Mouse (Mus musculus) hindbrain, embryonic 15.5 days (tissue): ENCODE measurements around the gene Ccdc157. TPM values are rescaled to one million over a fixed set of nuclear protein-coding genes. Genes with fewer than 3 reads are reported as not detected.

Source experiments
- ATAC-seq: fragments of 200-750 bp; cut with Nextera tagmentation; 2 replicates; pipeline ENCODE4 v1.8.0; 2017; ENCODE audit warnings: low read depth, moderate number of reproducible peaks, moderate TSS enrichment; ENCODE audit not compliant: low FRiP score
- H3K27ac ChIP-seq: fragments of 300-500 bp; sonication (generic); replicated peaks from 2 replicates; pipeline ENCODE4 v1.5.1; 2015; ENCODE audit warnings: mild to moderate bottlenecking, inconsistent platforms
- H3K27me3 ChIP-seq: fragments of 300-500 bp; sonication (generic); 2 replicates; pipeline ENCODE4 v1.6.1; 2015; ENCODE audit warnings: control low read depth, inconsistent platforms
- H3K36me3 ChIP-seq: fragments of 300-500 bp; sonication (generic); 2 replicates; pipeline ENCODE4 v1.6.1; 2015; ENCODE audit warnings: control low read depth, inconsistent platforms
- H3K4me1 ChIP-seq: fragments of 300-500 bp; sonication (generic); replicated peaks from 2 replicates; pipeline ENCODE4 v1.6.1; 2015; ENCODE audit warnings: control low read depth, inconsistent platforms
- H3K4me2 ChIP-seq: fragments of 300-500 bp; sonication (generic); 2 replicates; pipeline ENCODE4 v1.6.1; 2015; ENCODE audit warnings: moderate library complexity, mild to moderate bottlenecking, inconsistent platforms
- H3K4me3 ChIP-seq: fragments of 300-500 bp; sonication (generic); 2 replicates; pipeline ENCODE4 v1.5.1; 2015; ENCODE audit warnings: mild to moderate bottlenecking, inconsistent platforms
- H3K9ac ChIP-seq: fragments of 300-500 bp; sonication (generic); 2 replicates; pipeline ENCODE4 v1.6.1; 2015; ENCODE audit warnings: inconsistent platforms
- H3K9me3 ChIP-seq: fragments of 300-500 bp; sonication (generic); 2 replicates; pipeline ENCODE4 v1.6.1; 2016; ENCODE audit warnings: control low read depth, inconsistent platforms
- WGBS: fragments of 180-500 bp; shearing (Covaris S2); methylation state at CpG from one replicate; pipeline ENCODE4 v1.1.7; 2015; 5-methylcytosine and 5-hydroxymethylcytosine counted together
- polyA plus RNA-seq: library from polyadenylated mRNA; unstranded; fragments of >200 nt; fragmentation: Nextera tagmentation; extraction: Ambion mirVana; gene quantifications from 2 replicates; pipeline ENCODE4 v1.2.1, GENCODE M21; 2015

The Ccdc157 gene
- 8.3 and 10.0 TPM in 2 replicates for polyA plus RNA-seq

DNA sequence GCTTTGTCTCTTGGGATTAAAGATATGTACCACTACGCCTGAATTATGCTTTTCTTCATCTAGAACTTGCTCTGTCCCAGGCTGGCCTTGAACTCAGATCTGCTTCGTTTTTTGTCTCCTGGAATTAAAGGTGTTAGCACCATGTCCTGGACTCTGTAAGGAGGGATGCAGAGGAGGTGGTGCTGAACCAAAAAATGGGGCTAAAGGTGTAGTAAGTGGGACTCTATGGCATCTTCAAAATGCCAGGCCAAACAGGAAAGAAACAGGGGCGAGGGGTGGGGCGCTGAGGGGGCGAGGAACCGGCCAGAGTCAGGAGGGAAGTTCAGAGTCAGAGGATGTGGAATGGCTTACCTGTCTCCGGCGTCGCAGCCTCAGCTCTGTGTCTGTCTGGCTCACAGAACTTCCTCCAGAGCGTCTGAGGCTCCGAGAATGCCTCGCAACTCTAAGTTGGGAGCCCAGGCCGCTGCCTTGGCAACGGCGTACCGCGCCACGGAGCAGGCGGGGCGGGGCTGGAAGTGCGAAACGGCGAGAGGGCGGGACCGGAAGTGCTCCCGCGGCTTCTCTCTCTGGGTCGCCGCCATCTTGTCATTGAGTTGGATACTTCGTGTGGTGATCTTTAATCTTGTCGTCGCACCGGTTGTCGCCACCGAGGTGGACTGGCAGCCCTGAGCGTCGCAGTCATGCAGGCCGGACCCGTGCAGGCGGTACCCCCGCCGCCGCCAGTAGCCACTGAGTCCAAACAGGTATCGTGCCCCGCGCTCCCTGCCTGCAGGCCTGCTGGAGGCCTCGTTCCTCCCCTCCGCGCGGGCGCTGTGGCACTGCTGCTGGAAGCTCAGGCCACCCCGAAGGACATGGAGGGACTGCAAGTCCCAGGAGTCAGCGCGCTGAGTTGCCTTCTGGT is at the start of gene Ccdc157, which contains the start of gene Sf3a1:
TSS of gene Ccdc157 (minus strand) at position 486 of the 901 bp plus-strand sequence.
TSS of gene Sf3a1 (plus strand) at position 543 of the 901 bp plus-strand sequence.
- WGBS, result 1% methylated on average over 54 of the region's 54 CpGs
- Histone ChIP-seq H3K9ac (peak within 1 kb of the TSS; percentile 67), H3K4me2 (peak within 1 kb of the TSS; percentile 91), H3K27ac (peak within 1 kb of the TSS; percentile 91), H3K36me3 (peaks cover 27% of the 10 kb centered on the region), H3K4me1 (peaks cover 60% of the 10 kb centered on the region), H3K27me3 (no peaks in the 10 kb centered on the region), H3K9me3 (no peaks in the 10 kb centered on the region), H3K4me3 (peak within 1 kb of the TSS; percentile 67)
- peak; percentile 98 for ATAC-seq

GRCm38 (mm10) chr11:4209556-4209955 is 49.5 kb upstream of the Ccdc157 start:
- Histone ChIP-seq H3K4me3 (no peak overlapping the region), H3K27ac (no peak overlapping the region), H3K9ac (no peak overlapping the region), H3K36me3 (peaks cover 65% of the 10 kb centered on the region), H3K4me1 (no peaks in the 10 kb centered on the region), H3K4me2 (no peak overlapping the region), H3K9me3 (no peaks in the 10 kb centered on the region), H3K27me3 (no peaks in the 10 kb centered on the region)
- no peak for ATAC-seq
- WGBS, result 79% methylated on average over 5 of the region's 5 CpGs

- Histone ChIP-seq H3K36me3 (peaks cover 50% of the 10 kb centered on the region), H3K4me3 (no peak overlapping the region), H3K9me3 (no peaks in the 10 kb centered on the region), H3K27me3 (no peaks in the 10 kb centered on the region), H3K4me1 (no peaks in the 10 kb centered on the region), H3K27ac (no peak overlapping the region), H3K9ac (no peak overlapping the region), H3K4me2 (no peak overlapping the region)
- ATAC-seq, result no peak
- 96% methylated on average over 9 of the region's 9 CpGs for WGBS
These were observed 47.6 kb upstream of the Ccdc157 start for GRCm38 (mm10) chr11:4207655-4208054.

- Histone ChIP-seq H3K27ac (no peak overlapping the region), H3K4me2 (no peak overlapping the region), H3K36me3 (peaks cover 47% of the 10 kb centered on the region), H3K4me3 (no peak overlapping the region), H3K4me1 (no peaks in the 10 kb centered on the region), H3K9me3 (no peaks in the 10 kb centered on the region), H3K27me3 (no peaks in the 10 kb centered on the region), H3K9ac (no peak overlapping the region)
- ATAC-seq, result no peak
- 85% methylated on average over 6 of the region's 6 CpGs for WGBS
These were observed 46.5 kb upstream of the Ccdc157 start for GRCm38 (mm10) chr11:4206563-4206962.

GRCm38 (mm10) chr11:4205951-4206350 is 45.9 kb upstream of the Ccdc157 start:
- Histone ChIP-seq H3K27ac (no peak overlapping the region), H3K27me3 (no peaks in the 10 kb centered on the region), H3K9ac (no peak overlapping the region), H3K4me2 (no peak overlapping the region), H3K9me3 (no peaks in the 10 kb centered on the region), H3K4me1 (no peaks in the 10 kb centered on the region), H3K36me3 (peaks cover 42% of the 10 kb centered on the region), H3K4me3 (no peak overlapping the region)
- ATAC-seq, result no peak
- WGBS, result 91% methylated on average over 7 of the region's 7 CpGs

- no peaks in the 10 kb centered on the region for H3K27me3 ChIP-seq
- 92% methylated on average over 5 of the region's 5 CpGs for WGBS
- H3K4me1 ChIP-seq, result no peaks in the 10 kb centered on the region
- no peak for ATAC-seq
- no peak overlapping the region for H3K9ac ChIP-seq
- H3K9me3 ChIP-seq, result no peaks in the 10 kb centered on the region
- no peak overlapping the region for H3K4me3 ChIP-seq
- peaks cover 36% of the 10 kb centered on the region for H3K36me3 ChIP-seq
- H3K27ac ChIP-seq, result no peak overlapping the region
- H3K4me2 ChIP-seq, result no peak overlapping the region
These were observed 45.1 kb upstream of the Ccdc157 start for GRCm38 (mm10) chr11:4205097-4205655.

DNA sequence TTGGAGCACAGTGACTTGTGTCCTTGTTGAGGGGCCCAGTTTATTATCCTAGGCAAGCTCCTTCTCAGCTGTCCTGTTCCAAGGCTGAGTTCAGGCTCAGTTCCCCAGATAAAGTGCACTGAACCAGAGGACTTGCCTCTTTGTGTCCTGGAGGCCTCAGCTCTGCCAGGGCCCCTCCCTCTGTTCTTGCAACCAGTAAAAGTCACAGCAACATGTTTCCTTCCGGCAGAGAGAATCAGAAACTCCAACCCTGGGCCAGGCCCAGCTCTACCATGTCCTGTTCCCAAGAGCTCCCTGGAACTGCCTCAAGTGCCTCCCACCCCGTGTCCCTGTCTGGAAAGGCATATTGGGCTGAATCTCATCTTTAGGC is 43.6 kb upstream of the Ccdc157 start:
- WGBS, result 43% methylated on average over 2 of the region's 2 CpGs
- H3K4me2 ChIP-seq, result no peak overlapping the region
- H3K4me3 ChIP-seq, result no peak overlapping the region
- peaks cover 21% of the 10 kb centered on the region for H3K36me3 ChIP-seq
- no peak overlapping the region; the same call in 1 of the 2 replicates for H3K27ac ChIP-seq
- no peaks in the 10 kb centered on the region for H3K27me3 ChIP-seq
- no peak overlapping the region for H3K9ac ChIP-seq
- no peak for ATAC-seq
- H3K9me3 ChIP-seq, result no peaks in the 10 kb centered on the region
- no peaks in the 10 kb centered on the region for H3K4me1 ChIP-seq

GRCm38 (mm10) chr11:4202995-4203704 is 43.1 kb upstream of the Ccdc157 start:
- no peak overlapping the region for H3K4me3 ChIP-seq
- no peak overlapping the region for H3K9ac ChIP-seq
- H3K27ac ChIP-seq, result no peak overlapping the region
- peaks cover 17% of the 10 kb centered on the region for H3K36me3 ChIP-seq
- no peaks in the 10 kb centered on the region for H3K27me3 ChIP-seq
- H3K4me2 ChIP-seq, result no peak overlapping the region
- no peak for ATAC-seq
- no peaks in the 10 kb centered on the region for H3K9me3 ChIP-seq
- 79% methylated on average over 12 of the region's 12 CpGs for WGBS
- no peaks in the 10 kb centered on the region for H3K4me1 ChIP-seq

DNA sequence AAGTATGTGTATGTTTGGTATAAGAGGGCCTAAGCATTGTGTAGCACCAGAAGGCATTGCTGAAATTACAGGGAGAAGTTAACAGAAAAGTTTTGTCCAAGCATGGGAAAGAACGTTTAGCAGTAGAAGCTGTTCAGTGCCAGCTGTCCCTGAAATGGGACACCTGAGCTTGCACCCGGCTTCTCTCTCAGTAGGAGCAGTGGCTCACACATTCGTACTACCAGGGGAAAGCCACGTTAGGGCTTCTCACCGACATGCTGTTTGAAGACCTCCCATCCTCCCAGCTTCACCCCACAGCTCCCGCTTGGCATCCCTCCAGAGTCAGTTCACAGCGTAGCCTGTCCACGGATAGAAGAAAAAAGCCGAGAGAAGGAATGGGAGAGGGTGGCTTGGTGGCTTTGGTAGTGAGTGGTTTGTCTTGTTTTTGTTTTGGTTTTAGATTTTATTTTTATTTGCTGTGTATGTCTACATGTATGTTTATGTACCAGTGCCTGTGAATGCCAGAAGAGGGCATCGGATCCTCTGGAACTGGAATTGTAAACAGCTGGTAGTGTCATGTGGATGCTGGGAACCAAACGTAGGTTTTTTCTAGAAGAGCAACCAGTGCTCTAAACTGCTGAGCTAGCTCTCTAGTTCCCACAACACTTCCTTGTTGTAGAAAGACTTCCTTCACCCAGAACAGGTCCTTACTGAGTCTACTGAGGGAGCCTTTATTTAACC is 42.0 kb upstream of the Ccdc157 start:
- Histone ChIP-seq H3K27me3 (no peaks in the 10 kb centered on the region), H3K4me1 (no peaks in the 10 kb centered on the region), H3K4me2 (no peak overlapping the region), H3K4me3 (no peak overlapping the region), H3K27ac (no peak overlapping the region), H3K36me3 (peaks cover 10% of the 10 kb centered on the region), H3K9ac (no peak overlapping the region), H3K9me3 (no peaks in the 10 kb centered on the region)
- ATAC-seq, result no peak
- 76% methylated on average over 11 of the region's 11 CpGs for WGBS

GRCm38 (mm10) chr11:4197691-4198090 is 37.6 kb upstream of the Ccdc157 start:
- Histone ChIP-seq H3K27me3 (no peaks in the 10 kb centered on the region), H3K27ac (no peak overlapping the region), H3K4me1 (no peaks in the 10 kb centered on the region), H3K9me3 (no peaks in the 10 kb centered on the region), H3K36me3 (no peaks in the 10 kb centered on the region), H3K9ac (no peak overlapping the region), H3K4me3 (no peak overlapping the region), H3K4me2 (no peak overlapping the region)
- 60% methylated on average over 1 of the region's 1 CpGs for WGBS
- 0 out of 2 replicates have a peak, but pooled peaks have one; percentile 34 for ATAC-seq

DNA sequence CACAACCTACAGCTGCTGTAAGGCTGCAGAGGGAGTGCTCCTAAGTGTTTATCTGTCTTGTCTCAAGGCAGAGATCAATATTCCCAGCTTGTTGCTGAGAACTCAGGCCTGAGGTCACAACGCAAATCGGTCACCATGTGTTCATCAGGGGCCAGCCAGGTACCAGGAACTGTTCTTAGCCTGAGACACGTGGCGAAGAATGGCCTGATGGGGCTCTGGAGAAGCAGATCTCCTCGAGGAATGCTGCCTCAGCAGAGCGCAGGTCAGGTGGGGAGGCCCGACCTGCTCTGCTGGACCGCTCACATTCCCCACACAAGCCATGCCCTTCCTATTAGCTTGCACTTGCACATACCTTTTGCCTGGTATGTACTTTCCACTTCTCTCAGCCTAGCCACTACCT is 36.5 kb upstream of the Ccdc157 start:
- no peak overlapping the region for H3K9ac ChIP-seq
- no peak for ATAC-seq
- WGBS, result 84% methylated on average over 8 of the region's 8 CpGs

More for the DNA sequence above, 36.5 kb upstream of the Ccdc157 start:
- H3K27ac ChIP-seq, result no peak overlapping the region
- H3K36me3 ChIP-seq, result no peaks in the 10 kb centered on the region
- H3K27me3 ChIP-seq, result no peaks in the 10 kb centered on the region
- H3K9me3 ChIP-seq, result no peaks in the 10 kb centered on the region
- no peak overlapping the region for H3K4me3 ChIP-seq
- peaks cover 4% of the 10 kb centered on the region; the same call in 1 of the 2 replicates for H3K4me1 ChIP-seq
- no peak overlapping the region for H3K4me2 ChIP-seq
